Mouse (Mus musculus): ENCODE data around the gene Uggt2. TPM values are rescaled to one million over a fixed set of nuclear protein-coding genes. Genes with fewer than 3 reads are reported as not detected.

The Uggt2 gene
- 22.7 and 26.6 TPM in 2 replicates for polyA plus RNA-seq (2016; fragmentation: Nextera tagmentation; extraction: Ambion mirVana)

- peaks cover 15% of the 10 kb centered on the region for H3K4me1 ChIP-seq
- H3K4me2 ChIP-seq (replicated peaks), result peak within 1 kb of the TSS; percentile 77
- H3K4me3 ChIP-seq, result peak within 1 kb of the TSS; percentile 84
- H3K27ac ChIP-seq, result peak within 1 kb of the TSS; percentile 90
- no peaks in the 10 kb centered on the region for H3K27me3 ChIP-seq
- no peaks in the 10 kb centered on the region for H3K36me3 ChIP-seq
- H3K9ac ChIP-seq, result peak within 1 kb of the TSS; percentile 89
- H3K9me3 ChIP-seq (replicated peaks), result no peaks in the 10 kb centered on the region
- peak; percentile 97 for ATAC-seq (ENCODE audit: low FRiP score)
- 1% methylated on average over 70 of the region's 72 CpGs for WGBS
These were observed at the start of gene Uggt2 for GRCm38 (mm10) chr14:119098851-119099569. Gene Uggt2, minus strand, starts transcription at chr14:119099430.

GRCm38 (mm10) chr14:119139381-119139950, 40.2 kb upstream of the Uggt2 start:
- Histone ChIP-seq H3K9ac (no peak overlapping the region), H3K36me3 (no peaks in the 10 kb centered on the region), H3K27ac (no peak overlapping the region), H3K9me3 (replicated peaks) (no peaks in the 10 kb centered on the region), H3K4me2 (replicated peaks) (peak overlapping the region; percentile 98), H3K4me1 (peaks cover 11% of the 10 kb centered on the region), H3K27me3 (peaks cover 66% of the 10 kb centered on the region), H3K4me3 (peak overlapping the region; percentile 67)
- no peak for ATAC-seq (ENCODE audit: low FRiP score)
- WGBS, result 46% methylated on average over 9 of the region's 9 CpGs

DNA sequence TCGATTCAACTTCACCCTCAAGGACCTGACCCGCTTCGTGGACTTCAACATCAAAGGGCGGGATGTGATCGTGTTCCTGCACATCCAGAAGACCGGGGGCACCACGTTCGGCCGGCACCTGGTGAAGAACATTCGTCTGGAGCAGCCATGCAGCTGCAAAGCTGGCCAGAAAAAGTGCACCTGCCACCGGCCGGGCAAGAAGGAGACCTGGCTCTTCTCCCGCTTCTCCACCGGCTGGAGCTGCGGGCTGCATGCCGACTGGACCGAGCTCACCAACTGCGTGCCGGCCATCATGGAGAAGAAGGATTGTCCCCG, 39.5 kb upstream of the Uggt2 start:
- WGBS, result 2% methylated on average over 20 of the region's 20 CpGs
- H3K4me2 ChIP-seq (replicated peaks), result peak overlapping the region; percentile 98
- H3K9ac ChIP-seq, result peak overlapping the region; percentile 67; the same call in 1 of the 2 replicates
- H3K27ac ChIP-seq, result no peak overlapping the region
- ATAC-seq (ENCODE audit: low FRiP score), result no peak
- no peaks in the 10 kb centered on the region for H3K9me3 ChIP-seq (replicated peaks)
- peak overlapping the region; percentile 67 for H3K4me3 ChIP-seq
- peaks cover 73% of the 10 kb centered on the region for H3K27me3 ChIP-seq
- H3K36me3 ChIP-seq, result no peaks in the 10 kb centered on the region
- peaks cover 11% of the 10 kb centered on the region for H3K4me1 ChIP-seq

DNA sequence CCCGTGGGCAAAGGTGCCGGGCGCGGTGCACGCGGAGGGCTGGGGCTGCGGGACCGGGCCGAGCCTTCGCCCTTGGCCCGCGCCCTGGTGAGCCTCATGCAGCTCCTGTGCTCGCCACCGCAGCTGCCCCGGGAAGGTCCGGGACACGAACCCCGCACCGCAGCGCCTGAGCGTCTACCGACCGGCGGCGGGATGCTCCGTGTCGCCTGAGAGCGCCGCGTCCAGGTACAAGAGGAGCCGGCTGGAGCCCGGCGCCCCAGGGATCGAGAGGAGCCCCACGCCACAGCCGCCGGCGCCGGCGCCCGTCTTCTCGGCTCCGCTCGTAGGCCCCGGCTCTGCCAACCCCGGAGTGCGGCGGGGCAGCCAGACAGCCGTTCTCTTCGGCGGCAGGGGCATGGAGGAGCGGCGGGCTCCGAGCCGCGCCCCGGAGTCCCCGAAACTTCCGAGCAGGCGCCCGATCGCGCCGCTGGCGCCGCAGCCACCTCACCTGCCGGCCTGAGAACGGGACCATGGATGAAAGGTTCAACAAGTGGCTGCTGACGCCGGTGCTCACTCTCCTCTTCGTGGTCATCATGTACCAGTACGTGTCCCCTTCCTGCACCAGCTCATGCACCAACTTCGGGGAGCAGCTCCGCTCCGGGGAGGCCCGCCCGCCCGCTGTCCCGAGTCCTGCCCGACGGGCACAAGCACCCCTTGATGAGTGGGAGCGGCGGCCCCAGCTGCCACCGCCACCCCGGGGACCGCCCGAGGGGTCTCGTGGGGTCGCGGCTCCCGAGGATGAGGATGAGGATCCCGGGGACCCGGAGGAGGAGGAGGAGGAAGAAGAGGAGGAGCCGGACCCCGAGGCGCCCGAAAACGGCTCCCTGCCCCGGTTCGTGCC, 38.9 kb upstream of the Uggt2 start, which contains the start of gene Hs6st3:
Gene Hs6st3, plus strand, starts transcription at position 436 of the 880 bp plus-strand sequence.
- under 1% methylated on average over 94 of the region's 100 CpGs for WGBS
- Histone ChIP-seq H3K36me3 (no peaks in the 10 kb centered on the region), H3K27ac (0 out of 2 replicates have a peak within 1 kb of the TSS, but pooled peaks have one; percentile 23), H3K27me3 (peaks cover 76% of the 10 kb centered on the region), H3K9me3 (replicated peaks) (no peaks in the 10 kb centered on the region), H3K4me3 (peak within 1 kb of the TSS; percentile 67), H3K4me1 (peaks cover 11% of the 10 kb centered on the region), H3K9ac (peak within 1 kb of the TSS; percentile 67), H3K4me2 (replicated peaks) (peak within 1 kb of the TSS; percentile 98)
- ATAC-seq (ENCODE audit: low FRiP score), result peak; percentile 72

DNA sequence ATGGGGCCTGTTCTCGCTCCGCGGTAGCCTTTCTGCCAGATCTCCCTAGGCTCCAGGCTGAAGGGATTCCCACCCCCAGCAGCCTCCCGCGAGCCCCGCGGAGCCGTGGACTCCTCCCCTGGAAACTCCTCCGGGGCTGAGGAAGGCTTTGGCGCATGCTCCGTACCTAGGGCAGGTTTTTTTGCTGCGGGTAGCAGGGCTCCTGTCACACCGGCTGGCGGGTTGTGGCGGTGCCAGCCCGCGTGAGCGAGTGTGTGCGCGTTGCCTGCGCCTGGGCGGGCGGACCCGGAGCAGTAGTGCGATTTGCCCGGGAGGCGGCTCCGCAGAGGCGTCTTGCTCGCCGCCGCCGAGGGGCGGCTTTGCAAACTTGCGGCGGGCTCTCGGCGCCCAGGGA, 38.3 kb upstream of the Uggt2 start:
- peak; percentile 89 for ATAC-seq (ENCODE audit: low FRiP score)
- WGBS, result under 1% methylated on average over 38 of the region's 38 CpGs
- Histone ChIP-seq H3K27ac (0 out of 2 replicates have a peak overlapping the region, but pooled peaks have one; percentile 23), H3K4me1 (peaks cover 11% of the 10 kb centered on the region), H3K4me2 (replicated peaks) (peak overlapping the region; percentile 98), H3K4me3 (peak overlapping the region; percentile 67), H3K36me3 (no peaks in the 10 kb centered on the region), H3K27me3 (peaks cover 76% of the 10 kb centered on the region), H3K9ac (peak overlapping the region; percentile 67), H3K9me3 (replicated peaks) (no peaks in the 10 kb centered on the region)

GRCm38 (mm10) chr14:119127330-119127729, 28.1 kb upstream of the Uggt2 start:
- no peak overlapping the region for H3K9ac ChIP-seq
- H3K4me2 ChIP-seq (replicated peaks), result no peak overlapping the region
- H3K9me3 ChIP-seq (replicated peaks), result no peaks in the 10 kb centered on the region
- WGBS, result 94% methylated on average over 2 of the region's 2 CpGs
- H3K27ac ChIP-seq, result no peak overlapping the region
- peak; percentile 23; the same call in 1 of the 2 replicates for ATAC-seq (ENCODE audit: low FRiP score)
- H3K4me3 ChIP-seq, result no peak overlapping the region
- H3K36me3 ChIP-seq, result no peaks in the 10 kb centered on the region
- H3K27me3 ChIP-seq, result peaks cover 20% of the 10 kb centered on the region
- peaks cover 15% of the 10 kb centered on the region for H3K4me1 ChIP-seq

DNA sequence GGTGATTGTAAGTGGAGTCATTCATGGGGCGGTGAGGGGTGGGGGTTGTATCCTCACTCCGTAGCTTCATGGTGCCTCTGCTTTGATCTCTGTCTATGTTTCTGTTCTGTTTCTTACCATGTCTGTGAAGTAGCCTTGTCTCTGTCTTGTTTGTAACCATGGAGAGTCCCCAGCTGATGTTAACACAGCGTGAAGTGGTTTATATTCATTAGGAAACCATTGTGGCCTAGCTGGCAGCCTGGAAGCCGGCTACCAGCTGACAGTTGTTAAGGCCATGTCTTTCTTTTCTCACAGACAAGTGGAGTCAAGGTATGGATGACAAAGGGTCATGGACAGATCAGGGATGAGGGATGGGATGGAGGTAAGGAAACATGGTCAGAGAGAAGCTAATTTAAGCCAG, 26.6 kb upstream of the Uggt2 start:
- H3K9ac ChIP-seq, result no peak overlapping the region
- ATAC-seq (ENCODE audit: low FRiP score), result peak; percentile 41
- H3K4me3 ChIP-seq, result no peak overlapping the region
- peaks cover 27% of the 10 kb centered on the region for H3K27me3 ChIP-seq
- 21% methylated on average over 4 of the region's 4 CpGs for WGBS
- H3K4me1 ChIP-seq, result peaks cover 15% of the 10 kb centered on the region
- H3K27ac ChIP-seq, result no peak overlapping the region
- no peaks in the 10 kb centered on the region for H3K36me3 ChIP-seq
- no peak overlapping the region for H3K4me2 ChIP-seq (replicated peaks)
- no peaks in the 10 kb centered on the region for H3K9me3 ChIP-seq (replicated peaks)

DNA sequence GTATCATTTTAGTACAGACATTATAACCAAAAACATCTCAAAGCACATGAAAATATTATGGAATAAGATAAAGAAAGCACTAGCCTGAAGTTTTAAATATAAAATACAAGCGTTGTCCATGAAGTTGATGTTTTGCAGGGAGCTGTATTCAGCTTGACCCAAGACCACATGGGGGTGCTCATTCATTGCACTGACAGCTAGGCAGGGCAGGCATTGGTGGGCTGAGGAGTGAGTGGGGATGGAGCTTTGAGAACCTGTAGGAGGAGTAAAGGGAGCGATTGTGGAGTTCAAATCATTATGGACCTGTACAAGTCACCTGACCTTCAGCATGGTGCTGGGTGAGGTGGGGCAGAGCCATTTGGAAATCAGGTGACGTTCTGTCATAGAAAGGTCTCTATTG, 24.8 kb upstream of the Uggt2 start:
- no peaks in the 10 kb centered on the region for H3K36me3 ChIP-seq
- H3K27ac ChIP-seq, result no peak overlapping the region
- ATAC-seq (ENCODE audit: low FRiP score), result peak; percentile 83
- 25% methylated on average over 3 of the region's 3 CpGs for WGBS
- peaks cover 15% of the 10 kb centered on the region for H3K4me1 ChIP-seq
- peak overlapping the region; percentile 30; the same call in 1 of the 2 replicates for H3K4me3 ChIP-seq
- no peak overlapping the region for H3K9ac ChIP-seq
- H3K9me3 ChIP-seq (replicated peaks), result no peaks in the 10 kb centered on the region
- H3K4me2 ChIP-seq (replicated peaks), result peak overlapping the region; percentile 59
- peaks cover 27% of the 10 kb centered on the region for H3K27me3 ChIP-seq

GRCm38 (mm10) chr14:119123582-119123981, 24.4 kb upstream of the Uggt2 start:
- Histone ChIP-seq H3K36me3 (no peaks in the 10 kb centered on the region), H3K9ac (peak overlapping the region; percentile 38), H3K9me3 (replicated peaks) (no peaks in the 10 kb centered on the region), H3K4me2 (replicated peaks) (peak overlapping the region; percentile 59), H3K27me3 (peaks cover 26% of the 10 kb centered on the region), H3K4me3 (peak overlapping the region; percentile 30), H3K4me1 (peaks cover 15% of the 10 kb centered on the region), H3K27ac (peak overlapping the region; percentile 46; the same call in 1 of the 2 replicates)
- peak; percentile 29 for ATAC-seq (ENCODE audit: low FRiP score)
- 5% methylated on average over 12 of the region's 12 CpGs for WGBS

DNA sequence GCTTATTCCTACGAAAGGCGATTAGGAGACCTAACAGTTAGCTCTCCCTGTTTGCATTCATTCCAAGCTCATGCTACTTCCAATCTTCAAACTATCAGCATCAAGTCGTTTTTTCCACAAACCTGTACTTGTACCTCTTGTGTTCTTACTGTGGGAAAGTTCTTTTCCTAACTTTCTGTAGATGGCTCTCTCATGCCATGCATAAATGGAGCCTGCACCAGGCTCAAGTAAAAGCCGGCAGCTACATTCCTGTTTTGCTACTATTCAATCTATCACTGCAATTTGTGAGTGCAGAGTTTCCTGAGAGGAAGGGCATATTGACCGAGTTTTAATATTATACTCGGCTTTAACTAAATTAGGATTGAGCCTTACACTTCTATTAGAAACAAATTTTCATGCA, 13.3 kb upstream of the Uggt2 start:
- Histone ChIP-seq H3K27ac (no peak overlapping the region), H3K4me1 (no peaks in the 10 kb centered on the region), H3K4me2 (replicated peaks) (no peak overlapping the region), H3K4me3 (no peak overlapping the region), H3K9ac (no peak overlapping the region), H3K36me3 (no peaks in the 10 kb centered on the region), H3K9me3 (replicated peaks) (no peaks in the 10 kb centered on the region), H3K27me3 (no peaks in the 10 kb centered on the region)
- WGBS, result 83% methylated on average over 6 of the region's 6 CpGs
- no peak for ATAC-seq (ENCODE audit: low FRiP score)

DNA sequence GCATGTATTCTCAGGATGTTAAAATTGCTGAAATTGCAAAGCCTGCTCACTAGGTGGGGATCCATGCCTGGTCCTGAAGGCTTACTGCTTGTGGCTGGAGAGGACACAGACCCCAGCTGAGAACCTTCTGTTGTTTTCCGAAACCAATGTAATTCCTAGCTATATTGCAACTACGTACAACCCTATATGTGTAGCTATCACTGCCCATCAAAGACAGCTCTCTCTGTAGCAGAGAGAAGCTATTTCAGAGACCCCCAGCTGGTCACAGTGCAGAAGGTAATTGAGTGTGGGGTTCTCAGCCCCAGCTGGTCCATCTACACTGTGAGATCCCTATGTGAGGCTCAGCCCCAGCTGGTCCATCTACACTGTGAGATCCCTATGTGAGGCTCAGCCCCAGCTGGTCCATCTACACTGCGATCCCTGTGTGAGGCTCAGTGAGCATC, 10.6 kb upstream of the Uggt2 start:
- Histone ChIP-seq H3K27me3 (no peaks in the 10 kb centered on the region), H3K4me3 (no peak overlapping the region), H3K36me3 (no peaks in the 10 kb centered on the region), H3K9me3 (replicated peaks) (no peaks in the 10 kb centered on the region), H3K9ac (no peak overlapping the region), H3K4me1 (no peaks in the 10 kb centered on the region), H3K27ac (no peak overlapping the region), H3K4me2 (replicated peaks) (no peak overlapping the region)
- WGBS, result 84% methylated on average over 3 of the region's 3 CpGs
- peak; percentile 46; the same call in 1 of the 2 replicates for ATAC-seq (ENCODE audit: low FRiP score)

DNA sequence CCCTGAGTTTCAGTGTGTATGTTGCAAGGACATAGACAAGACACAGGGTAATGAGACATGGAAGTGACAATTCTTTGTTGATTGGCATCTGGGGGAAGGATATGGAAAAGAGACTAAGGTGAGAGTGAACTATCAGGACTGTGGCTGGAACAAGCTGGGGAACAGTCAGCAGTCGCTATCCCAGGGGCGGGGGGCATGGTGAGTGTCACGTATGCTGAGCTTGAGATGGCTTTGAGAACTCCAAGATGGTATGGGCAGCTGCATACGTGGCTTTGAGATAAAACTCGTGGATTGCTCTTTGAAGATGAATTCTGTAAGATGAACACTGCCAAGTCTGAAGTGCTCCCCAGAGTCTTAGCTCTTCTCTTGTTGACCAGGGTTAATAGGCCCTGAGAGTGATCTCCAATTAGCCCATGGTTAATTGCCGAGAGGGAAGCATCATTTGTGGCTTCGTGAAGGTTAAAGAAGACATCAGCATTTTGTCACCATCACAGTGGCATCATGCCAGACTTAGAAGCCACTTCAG, 9.6 kb upstream of the Uggt2 start:
- no peak overlapping the region for H3K9ac ChIP-seq
- H3K9me3 ChIP-seq (replicated peaks), result no peaks in the 10 kb centered on the region
- H3K36me3 ChIP-seq, result no peaks in the 10 kb centered on the region
- 70% methylated on average over 7 of the region's 7 CpGs for WGBS
- H3K27me3 ChIP-seq, result no peaks in the 10 kb centered on the region
- H3K4me2 ChIP-seq (replicated peaks), result no peak overlapping the region
- no peak for ATAC-seq (ENCODE audit: low FRiP score)
- H3K4me1 ChIP-seq, result no peaks in the 10 kb centered on the region
- no peak overlapping the region for H3K4me3 ChIP-seq
- no peak overlapping the region for H3K27ac ChIP-seq

Measured in hindbrain, embryonic 12.5 days (tissue).